Mouse (Mus musculus) right cerebral cortex, postnatal 36 days (tissue): ENCODE data around the gene Sik1.
A peak's percentile ranks its signal among the peaks of the same experiment; 100 is the strongest.

Source experiments
- DNase-seq, 2 experiments: peaks; one replicate each; pipeline ENCODE4 v3.0.0; 2022; ENCODE audit warnings: low spot score in 2 of 2, mixed read lengths in 1 of 2

Sik1 gene

DNA sequence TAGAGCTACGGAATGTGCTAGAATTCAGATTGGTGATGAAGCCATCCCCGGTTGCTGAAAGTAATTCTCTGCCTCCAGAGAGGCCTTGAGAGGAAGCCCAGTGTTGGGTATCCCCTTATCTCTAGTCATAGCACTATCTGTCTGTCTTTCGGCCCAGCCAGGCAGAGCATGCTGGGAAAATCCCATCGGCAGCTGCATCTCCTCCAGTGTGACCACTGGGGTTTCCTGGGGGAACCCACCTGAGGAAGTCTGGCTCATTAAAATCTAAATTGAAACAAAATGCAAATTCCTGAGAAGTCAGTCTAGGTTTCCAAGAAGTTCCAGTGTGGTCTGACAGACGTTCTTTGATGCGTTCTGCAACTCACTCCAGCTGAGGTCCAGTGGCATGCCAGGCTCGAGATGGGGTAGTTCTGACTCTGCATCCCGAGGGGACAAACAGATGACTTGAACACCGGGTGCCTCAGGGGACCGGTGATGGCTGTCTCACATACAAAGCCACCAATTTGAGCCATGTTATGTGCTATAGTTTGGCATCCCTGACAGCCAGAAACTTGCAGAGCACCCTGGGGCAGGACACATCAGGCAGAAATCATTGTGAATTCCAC lies 19.8 kb upstream of the Sik1 start:
- no peak for DNase-seq

DNA sequence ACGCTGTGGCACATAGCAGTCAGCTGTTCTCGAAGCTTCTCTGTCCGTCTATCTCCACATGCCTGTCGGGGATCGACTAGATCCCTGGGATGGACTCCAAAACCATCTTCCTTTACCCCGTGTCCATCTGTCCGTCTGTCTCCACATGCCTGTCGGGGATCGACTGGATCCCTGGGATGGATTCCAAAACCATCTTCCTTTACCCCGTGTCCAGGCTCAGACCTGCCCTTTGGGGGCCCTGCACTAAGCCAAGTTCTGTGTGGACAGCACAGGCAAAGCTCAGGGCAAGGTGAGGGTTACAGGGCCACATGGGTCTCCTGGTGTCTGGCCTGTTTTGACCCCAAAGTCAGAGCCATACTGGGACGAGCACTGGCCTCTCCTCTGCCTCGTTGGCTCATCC lies 19.1 kb upstream of the Sik1 start:
- DNase-seq: no peak

DNA sequence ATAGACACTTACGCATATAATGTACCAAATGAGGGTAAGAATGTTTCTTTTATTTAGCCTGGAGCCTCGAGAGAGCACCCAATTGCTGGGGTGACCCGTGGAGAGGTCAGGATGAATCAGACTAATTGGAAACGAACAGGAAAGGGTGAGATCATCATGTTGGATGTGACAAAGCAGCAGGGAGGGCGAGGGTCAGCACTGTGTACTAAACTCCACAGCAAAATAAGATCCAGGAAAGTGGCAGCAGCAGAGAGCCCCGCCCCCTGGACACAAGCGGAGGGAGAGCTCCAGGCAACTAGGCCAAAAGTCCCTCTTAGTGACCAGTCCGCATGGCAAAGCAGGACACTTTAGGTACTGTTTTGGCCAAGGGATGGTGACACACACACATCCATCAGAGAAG lies 18.4 kb upstream of the Sik1 start:
- DNase-seq: no peak

DNA sequence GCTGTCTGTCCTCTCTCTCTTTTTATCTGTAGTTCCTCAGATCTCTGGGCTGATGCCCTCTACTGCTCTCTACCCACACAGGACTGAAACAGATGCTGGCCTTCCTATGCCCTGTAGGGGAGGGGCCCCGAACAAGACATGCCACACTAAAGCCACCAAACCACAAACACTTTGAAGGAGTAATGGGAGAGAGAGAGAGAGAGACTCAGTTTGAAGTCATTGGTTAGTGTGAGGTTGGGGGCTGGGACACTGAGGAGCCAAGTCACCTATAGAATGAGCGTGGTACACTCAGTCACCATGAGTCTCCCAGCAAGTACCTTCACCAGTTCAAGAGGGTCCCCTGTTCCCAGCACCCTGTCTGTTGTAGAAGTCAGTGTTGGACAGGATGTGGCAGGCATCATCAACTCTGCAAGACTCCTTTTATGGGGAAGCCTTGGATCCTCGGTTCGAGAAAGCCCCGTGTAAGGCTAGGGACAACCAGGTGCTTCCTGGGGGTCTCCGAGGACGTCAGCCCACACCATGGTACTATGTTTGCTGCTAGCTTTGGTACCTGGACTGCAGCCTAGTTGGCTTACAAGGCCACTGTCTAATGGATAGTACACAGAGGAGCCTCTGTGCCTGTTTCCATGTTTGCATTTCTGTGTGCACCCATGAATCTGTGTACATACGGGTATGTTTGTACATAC lies 17.7 kb upstream of the Sik1 start:
- DNase-seq: no peak

DNA sequence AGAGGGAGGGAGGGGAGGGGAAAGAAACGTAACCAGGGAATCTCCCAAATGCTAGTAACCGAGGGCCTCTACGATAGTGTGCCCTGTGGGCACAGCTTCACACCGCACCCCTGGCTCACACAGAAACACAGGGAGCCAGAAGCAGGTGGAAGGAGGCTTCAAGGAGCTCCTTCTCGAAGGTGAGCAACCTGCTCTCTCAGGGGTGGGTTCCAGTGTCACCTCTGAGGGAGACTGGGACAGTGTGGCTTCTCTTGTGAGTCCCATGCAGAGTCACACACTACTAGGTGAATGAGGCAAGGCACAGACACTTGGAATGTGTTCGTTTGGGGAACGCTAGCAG lies 17.2 kb upstream of the Sik1 start:
- DNase-seq: no peak

DNA sequence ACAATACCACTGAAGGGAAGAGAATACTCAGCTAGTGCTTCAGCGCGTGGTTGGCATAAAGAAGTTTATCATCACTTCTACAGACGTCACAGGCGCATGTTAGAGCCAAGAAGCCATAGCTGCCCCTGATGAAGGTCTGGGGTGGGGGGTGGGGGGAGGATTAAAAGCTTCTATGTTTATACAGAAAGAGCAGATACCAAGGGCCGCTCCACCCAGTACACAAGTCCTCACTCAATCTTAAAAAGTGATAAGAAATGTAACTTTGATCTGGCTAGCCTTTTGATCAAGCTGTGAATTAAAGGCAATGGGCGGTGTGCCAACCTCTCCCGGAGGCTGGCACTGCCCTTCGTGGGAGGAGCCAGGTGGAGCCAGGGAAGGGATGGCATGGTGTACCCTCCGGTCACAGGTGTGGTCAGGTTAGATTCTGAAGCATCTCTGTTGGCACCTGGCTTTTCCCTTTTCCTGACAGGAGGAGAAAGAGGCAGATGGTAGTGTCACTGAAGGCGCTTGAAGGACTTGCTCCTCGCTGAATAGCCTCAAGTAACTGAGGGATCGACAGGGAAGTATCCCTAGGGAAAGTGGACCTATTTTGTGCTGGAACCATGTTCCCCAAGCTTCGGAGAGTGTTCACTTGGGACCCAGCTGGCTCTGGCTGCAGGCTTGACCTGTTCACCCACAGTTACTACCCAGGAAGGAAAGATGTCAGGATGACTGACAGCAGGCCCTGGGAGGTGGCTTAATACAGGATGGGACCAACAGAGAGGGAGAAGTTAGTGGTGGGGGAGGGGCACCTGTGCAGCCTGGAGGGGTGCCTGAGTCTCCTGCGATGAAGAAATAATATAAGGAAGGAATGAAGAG lies 16.6 kb upstream of the Sik1 start:
- DNase-seq: no peak

DNA sequence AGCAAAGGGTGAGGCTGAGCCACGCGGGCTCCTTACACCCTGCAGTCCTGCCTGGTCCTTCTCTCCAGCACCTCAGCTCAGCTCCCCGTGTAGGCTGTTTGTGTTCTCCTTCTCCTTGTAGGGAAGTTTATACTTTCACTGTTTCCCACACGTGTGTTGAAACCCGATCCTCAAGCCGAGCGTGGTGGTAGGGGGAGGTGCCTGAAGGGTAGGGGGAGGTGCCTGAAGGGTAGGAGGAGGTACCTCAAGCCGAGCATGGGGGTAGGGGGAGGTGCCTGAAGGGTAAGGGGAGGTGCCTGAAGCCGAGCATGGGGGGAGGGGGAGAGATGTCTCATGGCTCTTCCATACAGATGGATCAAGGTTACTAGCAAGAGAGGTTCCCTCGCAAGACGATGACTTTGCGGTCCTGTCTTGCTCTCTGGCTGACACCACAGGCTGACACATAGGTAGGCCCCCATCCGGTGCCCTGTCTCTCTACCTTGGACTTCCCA lies 15.4 kb upstream of the Sik1 start:
- no peak for DNase-seq

DNA sequence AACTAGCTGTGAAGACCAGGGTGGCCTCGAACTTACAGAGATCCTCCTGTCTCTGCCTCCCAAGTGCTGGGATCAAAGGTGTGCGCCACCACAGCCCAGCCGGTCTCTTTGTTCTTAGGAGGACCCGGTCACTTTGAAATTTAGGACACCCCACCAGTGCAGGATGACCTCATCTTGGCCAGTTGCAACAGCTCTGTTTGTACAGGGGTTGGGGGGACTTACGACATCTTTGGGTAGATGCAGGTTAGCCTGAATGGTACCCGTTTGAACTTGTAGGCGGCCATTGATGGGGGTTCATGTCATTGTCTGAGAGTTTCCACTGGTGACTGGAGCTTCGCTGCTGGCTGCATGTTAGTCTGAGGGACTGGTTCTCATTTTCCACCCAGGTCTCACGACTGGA lies 14.8 kb upstream of the Sik1 start:
- no peak for DNase-seq

DNA sequence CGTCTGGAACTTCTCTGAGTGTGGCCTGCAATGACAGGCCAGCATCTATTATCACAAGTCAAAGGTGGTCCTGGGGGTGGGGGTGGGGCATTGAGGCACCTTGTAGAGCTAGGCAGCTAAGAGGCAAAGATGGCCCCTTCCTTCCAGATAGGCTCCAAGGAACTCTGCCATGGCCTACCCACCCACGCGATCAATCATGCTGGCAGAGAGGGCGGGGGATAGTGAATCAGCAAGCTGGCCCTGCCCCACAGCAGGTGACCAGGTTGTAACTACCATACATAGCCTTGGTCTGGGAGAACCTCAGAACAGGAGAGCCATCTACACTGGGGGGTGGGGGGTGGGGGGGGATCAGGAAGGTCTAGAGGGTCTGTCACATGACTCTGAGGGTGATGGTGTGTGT lies 12.5 kb upstream of the Sik1 start:
- DNase-seq: no peak

DNA sequence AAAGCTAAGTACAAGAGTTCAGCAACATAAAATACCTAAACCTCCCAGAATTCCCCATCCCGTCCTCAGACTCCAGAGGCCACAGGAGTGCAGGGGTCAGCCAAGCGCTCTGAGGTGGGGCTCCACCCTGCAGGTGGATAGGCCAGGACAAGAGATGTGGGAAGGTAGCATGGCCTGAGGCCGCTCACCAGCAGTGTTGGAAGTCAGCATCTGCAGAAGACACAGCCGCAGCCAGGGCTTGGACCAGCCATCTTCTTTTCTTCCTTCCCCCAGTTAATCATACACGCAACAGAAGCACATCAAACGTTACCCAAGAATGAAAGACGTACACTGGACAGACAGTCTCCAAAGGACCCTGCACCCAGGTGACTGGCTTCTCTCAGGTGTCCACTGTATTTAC lies 11.5 kb upstream of the Sik1 start:
- no peak for DNase-seq

DNA sequence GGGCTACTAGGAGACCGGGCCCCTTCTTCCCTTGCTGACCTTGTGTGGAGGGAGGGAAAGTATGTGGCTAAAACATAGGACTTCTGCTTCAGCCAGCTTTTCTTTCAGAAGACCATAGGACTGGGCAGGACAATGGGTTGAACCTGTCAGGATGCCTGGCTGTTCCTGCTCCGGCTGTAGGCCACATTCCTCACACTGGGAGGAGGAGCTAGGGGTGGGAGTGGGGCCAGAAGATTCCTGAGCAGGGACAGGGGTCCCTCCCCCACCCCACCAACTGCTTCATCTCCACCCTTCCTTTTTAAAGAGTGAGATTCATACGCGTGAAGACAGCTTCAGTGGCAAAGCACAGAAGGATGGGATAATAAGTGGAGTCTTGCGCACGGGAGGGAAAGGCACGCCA lies 10.0 kb upstream of the Sik1 start:
- DNase-seq: no peak

DNA sequence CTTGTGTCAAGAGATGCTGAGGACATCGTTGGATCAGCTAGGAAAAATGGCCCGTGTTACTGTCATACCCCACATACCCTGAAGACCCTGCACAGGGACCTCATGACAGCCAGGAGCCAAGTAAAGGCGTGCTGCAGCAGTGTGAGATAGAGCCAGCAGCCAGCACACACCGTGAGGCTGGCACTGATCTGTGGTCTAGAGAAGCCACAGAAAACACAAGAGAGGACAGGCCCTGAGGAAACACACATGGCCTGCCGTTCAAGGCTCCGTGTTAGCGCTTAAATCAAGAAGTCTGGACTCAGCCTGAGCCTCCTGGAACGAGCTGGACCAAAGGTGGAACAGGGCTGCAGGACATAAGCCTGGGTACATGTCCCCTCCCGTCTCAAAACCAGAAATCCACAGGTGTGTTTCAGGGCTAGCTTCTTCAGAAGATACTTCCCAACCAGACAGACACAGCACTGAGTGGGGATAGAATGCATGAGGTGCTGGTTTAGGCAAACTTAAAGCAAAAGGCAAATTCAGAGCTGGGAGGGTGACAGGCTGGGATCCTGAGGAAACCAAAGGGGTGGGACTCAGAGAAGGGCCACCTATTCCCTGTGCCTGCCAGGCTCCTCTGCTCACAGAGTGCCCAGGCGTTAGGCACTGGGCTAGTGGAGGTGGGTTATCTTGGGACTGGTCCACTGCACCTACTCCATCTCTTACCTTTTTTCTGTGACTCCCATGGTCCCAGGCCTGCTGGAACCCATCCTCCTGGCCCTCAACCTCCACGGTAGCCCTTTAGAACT lies 9.3 kb upstream of the Sik1 start:
- DNase-seq: no peak

DNA sequence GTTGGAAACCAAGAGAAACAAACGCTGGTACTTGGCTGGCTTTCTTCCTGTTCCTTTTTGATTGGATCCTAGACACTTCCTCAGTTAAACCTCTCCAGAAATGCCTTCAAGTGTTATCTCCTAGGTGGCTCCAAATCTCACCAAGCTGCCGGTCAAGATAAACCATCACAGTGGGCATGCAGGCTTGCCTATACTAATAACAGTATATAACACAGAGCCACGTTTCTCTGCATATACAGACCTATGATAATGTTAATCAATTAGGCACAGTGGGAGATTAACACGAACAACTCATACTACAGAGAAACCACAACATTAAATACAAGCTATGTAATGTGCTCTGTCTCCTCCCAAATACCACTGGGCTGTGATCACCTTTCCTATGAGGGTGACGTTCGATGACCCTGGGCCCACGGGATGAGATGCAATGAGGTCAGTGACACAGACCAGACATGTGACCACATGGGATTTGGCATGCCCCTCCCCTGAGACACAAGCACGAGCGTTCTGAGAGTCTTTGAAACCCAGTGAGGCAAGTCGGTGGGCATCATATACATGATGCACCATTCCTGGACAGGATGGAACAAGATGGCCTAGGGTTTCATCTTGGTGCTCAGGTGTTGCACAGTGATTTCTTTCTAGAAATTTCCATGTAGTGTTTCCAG lies 7.7 kb upstream of the Sik1 start:
- no peak for DNase-seq

DNA sequence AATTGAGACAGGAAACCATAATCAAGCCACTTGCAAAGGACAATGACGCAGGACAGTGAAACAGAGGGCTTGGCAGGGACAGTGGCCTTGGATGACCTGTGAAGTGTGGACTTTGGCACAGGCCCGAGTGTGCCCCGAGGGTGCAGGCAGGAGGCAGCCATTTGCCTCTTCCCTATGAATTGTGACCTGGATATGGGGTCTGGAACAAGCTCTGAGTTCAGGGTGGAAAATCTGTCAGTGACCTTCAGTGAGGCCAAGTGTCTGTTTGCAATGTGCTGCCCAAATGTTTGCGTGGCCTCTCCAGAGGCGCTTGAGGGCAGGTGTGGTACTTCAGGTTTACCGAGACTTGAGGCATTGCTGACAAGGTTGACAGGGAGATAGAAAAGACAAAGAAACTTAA lies 6.5 kb upstream of the Sik1 start:
- DNase-seq: no peak

DNA sequence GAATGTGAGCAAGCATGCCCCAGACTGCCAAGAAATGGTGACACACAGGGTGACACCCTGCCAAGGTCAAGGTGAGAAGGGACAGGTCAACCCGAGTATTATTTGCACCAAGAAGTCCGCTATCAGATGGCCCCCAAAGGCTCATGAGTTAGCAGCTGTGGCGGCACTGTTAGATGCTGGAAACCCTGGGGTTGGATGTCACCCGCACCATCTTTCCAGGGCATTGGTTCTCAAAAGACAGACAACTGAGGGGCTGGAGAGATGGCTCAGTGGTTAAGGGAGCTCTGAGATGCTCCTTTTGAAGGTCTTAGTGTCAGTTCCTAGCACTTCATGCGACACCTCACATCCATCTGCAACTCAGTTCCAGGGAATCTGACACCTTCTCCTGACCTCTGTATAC lies 6.1 kb upstream of the Sik1 start:
- no peak for DNase-seq

DNA sequence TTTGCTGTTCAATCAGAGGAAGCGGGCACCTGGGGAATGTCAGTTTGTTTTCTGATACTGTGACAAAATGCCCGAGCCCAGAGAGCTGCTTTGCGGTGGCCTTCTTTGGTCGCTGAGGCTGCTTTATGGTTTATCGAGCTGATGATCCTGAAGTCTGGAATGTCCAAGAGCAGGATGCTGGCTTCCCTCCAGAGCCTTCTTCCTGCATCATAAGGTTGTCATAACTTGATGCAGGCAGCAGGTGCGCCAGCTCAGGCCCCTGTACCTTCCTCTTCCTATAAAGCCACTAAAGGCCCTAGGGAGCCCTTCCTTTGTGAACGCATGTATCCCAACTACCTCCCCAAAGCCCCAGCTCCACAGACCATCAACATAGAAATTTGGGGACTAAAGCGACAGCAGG lies 5.3 kb upstream of the Sik1 start:
- DNase-seq: no peak

DNA sequence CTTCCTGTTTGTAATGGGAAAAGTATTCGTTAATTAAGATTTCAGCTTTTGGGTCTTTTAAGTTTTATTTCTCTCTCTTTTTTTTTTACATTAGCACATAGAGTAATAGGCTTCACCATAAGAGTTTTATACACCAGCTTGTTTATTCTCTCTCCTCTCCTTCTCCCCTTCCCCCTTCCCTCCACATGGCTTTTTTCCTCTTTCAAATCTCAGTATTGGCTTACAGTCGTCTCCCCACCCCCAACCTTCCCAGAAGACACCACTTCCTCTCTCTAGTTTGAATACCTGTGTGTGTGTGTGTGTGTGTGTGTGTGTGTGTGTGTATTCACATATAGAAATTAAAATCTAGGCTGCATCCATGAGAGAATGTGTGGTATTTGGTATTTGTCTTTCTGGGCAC lies 3.8 kb upstream of the Sik1 start:
- no peak for DNase-seq

DNA sequence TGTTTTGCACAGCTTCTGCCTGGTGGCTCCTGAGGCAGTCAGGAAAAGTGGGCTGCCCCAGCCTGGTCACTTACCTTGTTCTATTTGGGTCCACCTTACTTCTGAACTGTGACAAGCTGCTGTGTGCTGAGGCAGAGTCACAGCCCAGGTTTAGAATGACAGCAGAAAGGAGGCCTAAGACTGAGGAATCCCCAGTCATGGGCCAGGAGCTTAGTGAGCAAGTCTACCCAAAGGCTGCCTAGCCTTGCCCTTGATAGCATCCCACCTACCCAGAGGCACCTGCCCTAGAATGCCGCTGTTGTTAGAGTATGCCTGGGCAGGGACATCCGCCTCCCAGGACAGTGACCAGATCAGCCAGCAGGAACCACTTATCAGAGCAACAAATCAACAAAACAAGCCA lies 3.2 kb upstream of the Sik1 start:
- no peak for DNase-seq

DNA sequence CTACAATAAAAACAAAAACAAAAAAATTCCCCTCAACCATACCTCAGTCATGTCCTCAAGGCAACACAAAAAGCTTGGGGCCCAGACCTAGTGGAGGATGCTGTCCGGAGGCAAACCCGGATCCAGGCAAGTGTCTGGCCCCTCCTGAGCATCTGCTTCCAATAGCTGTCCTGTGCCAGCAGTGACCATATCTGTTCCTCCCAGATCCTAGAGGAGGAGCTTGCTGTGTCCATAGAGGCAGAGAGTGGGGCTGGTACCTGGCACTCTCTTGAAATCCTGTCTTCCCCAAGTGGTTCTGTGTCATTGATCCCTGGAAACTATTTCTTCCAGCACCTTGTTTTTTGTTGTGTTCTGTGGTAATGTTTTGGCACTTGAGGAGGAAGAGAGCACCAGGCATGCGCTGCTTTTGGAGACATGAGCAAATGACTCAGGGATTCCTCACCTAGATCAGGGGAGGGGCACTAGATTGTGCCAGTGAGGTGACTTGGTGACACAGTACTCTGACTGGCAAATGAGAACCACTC lies 2.4 kb upstream of the Sik1 start:
- no peak for DNase-seq

DNA sequence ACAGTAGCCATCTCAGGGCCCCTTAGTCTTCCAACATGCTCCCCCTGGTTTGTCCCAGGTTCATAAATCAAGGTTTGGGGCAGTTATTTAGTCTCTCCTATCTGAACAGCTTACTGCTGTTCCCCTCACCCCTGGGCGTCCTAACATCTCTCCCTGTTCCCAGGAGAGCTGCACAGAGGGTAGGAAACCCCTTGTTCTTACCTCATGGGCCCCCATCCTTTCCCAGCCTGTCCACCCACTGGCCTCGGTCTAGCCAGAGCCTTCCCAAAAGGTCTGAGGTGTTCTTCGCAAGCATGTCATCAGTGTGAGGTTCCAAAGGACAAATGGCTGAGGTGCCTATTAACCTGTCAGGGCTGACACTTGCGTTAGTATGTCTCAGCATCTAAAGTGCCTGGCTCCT lies 1.6 kb upstream of the Sik1 start:
- DNase-seq: no peak

DNA sequence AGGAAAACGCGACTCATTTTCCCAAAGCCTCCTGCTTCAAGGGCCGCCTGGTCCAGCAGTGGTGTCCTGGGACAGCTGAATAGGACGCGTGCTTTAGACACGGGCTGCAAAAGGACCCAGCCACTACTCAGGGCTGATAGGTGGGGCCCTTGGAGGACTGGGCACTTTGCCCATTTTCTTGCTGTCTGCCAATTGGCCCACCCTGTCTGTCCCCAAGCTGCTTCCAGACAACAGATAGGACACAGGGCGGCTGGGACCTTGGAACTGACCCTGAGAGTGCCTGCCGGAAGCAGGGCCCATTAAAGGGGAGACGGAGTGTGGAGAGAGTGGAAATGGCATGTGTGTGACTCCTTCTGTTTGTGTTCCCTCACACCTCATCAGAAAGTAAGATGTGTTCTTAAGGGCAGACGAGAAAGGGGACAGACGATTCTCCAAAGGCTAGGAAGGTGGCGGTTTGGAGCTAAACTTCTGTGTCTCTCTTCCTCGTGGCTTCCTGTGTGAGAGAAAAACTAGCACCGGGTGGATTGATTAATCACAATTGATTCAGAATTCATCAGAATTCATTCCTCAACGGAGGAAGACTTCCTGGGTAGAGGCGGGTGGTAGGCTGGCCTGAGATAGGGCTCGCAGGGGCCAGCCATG lies 1.0 kb upstream of the Sik1 start:
- DNase-seq: peak in 1 of 2 experiments; percentile 27
